Mouse (Mus musculus): ENCODE data around the gene Msl2.
A peak's percentile ranks its signal among the peaks of the same experiment; 100 is the strongest.

The Msl2 gene

DNA sequence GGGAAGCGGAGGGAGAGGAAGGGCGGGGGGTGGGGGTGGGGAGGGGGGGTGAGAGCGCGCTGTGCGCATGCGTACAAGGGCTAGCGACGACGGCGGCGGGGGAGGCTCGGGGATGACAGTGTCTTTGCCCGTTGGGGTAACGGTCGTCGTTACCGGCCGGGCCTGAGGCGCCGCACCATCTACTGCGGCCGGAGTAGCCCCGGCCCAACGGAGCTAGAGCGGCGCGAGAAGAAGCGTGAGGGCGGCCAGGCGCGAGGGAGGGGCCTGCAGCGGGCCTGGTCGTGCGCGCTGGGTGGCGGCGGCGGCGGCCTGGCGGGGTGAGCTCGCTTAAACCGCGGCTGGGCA, at the start of gene Msl2:
Gene Msl2 (plus strand): TSS at position 115 of the 345 bp plus-strand sequence.
- DNase-seq: no peak

DNA sequence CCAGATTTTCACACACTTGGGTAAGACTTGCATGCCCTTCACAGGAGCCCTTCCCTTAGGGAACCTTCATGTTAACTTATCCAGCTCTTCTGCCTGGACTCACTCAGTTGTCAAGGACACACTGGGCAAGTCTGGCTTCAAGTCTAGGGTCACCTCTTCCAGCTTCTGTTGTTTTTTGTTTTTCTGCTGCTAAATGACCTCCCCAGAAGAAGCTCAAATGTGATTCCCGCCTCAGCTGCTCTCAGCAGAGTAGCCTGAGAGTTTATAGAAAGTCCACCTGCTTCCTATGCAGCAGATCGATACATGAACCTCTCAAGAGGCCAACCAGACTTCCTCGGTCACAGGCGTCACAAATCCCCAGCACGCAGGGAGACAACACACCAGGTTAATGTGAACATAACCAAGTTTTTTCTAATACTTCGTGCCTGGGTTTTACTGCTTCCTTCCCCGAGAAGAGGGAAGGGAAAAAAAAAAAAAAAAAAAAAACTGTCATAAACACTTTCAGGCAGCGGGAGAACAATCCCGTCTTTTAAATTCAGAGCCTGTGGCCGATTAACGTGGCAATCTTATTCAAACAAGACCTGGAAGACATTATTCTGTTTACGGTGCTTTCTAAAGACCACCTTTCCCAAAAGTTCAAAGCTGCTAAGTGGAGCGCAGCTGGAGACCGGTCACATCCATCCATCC, 40.0 kb upstream of the Msl2 start:
- DNase-seq: no peak

DNA sequence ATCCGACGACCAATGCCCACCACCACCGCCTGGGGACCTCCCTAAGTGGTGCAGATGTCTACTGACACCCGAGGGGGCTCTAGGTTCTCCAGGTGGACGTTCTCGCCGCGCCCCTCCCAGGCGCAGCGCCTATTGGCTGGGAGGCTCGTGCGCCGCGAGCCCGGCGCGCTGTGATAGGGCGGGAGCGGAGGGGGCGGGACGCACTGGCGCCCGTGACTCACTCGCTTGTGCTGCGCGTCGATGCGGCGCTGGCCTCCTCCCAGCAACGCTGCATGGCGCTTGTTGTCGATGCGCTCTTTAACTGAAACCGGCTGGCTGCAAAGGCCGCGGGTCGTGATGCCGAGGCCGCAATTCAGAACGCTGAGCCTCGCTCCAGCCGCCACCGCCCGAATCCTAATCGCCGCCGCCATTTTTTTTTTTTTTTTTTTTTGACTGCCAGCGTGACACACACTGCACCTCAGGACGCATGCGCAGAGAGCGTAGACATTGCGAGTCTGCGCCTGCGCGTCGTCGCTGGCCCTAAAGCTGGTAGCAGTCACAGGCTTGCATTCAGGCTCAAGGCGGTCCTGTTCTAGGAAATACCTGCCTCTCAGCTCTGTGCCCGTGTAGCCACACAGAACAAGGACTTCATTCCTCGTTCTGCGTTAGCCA, 39.3 kb upstream of the Msl2 start, which contains the start of gene Pccb:
Gene Pccb (minus strand): TSS at position 451 of the 651 bp plus-strand sequence.
- peak; percentile 97 for DNase-seq

DNA sequence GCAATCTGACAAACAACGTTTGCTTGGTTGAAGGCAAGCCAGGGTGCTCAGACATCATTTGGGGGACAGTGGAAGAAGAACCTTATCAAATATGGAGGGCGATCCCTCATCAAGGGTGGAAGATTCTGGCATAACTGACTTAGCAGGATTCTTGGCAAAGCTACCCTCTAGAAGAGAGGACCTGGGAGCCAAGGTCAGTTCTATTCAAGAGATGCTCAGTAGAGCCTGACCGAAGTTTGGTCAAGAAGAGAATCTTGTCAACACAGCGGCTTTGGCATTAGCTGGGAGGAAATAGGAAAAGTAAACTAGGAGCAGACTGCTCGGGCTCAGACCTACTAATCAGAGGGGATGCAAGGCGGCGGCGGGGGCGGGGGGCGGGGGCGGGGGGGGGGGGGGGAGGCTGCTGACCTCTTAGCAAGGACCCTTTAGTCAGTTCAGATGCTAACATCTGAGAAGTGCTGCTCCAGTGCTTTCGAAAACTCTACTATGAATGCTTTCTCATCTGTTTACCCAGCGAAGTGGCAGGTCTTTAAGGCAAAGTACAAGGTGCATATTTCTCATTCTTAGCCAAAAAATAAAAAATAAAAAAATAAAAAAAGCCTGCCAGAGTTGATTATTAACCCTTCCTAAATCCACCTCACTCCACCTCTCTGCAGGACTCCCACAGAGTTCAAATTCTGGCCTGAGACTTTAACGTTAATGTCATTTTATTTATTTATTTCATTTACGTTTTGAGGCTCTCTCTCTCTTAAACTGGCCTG, 37.9 kb upstream of the Msl2 start:
- DNase-seq: no peak

DNA sequence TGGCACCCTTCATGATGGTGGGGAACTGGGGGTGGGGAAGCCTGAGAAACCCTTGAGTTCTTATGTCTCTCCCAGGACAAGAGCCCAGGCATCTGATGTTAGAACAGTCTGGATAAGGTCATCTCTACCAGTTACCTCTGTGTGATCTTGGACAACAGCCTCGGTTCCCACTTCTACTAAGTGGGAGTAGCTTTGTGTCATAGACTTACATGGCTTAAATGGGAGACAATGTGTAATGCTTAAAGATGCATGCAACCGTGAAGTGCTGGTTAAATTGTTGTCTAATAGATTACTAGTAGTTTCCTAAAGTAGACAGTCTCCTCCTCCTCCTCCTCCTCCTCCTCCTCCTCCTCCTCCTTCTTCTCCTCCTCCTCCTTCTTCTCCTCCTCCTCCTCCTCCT, 37.0 kb upstream of the Msl2 start:
- no peak for DNase-seq

DNA sequence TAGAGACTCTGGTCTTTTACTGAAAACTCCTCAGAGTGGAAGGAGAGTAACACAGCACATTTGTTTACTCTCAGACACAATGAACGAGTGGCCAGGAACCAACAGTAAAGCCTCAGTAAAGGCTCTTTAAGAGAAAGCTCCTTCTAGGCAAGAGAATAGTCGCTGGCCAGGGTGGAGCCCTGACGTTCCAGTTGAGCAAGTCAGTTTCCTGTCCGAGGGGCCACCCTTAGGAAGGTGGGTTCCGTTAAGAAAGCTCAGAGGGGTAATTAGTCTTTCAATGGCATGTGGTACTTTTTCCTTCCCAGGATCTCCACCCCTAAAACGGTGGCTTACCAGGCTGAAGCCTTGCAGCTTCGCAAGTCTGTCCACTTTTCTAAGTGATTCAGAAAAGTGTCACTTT, 36.5 kb upstream of the Msl2 start:
- DNase-seq: peak; percentile 40 to 47

DNA sequence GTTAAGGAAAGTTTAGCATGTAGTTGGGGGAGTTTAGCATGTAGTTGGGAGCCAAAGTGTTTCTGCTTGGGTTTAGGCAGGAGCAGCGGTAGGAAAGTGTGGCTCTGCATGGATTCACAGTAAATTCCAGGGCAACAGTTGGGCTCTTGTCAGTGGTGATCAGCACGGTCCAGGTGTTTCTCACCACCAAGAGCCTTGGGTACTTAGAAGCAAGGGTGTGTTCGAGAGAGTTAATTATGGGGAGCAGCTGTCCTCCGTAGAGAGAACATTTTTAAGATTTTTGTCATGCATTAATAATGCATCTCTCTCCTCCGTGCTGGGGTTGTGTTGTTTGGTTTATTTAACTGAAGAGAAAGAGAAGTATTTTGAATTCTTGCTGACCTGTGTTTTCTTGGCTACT, 35.3 kb upstream of the Msl2 start:
- peak in 1 of 2 experiments; percentile 33 for DNase-seq

DNA sequence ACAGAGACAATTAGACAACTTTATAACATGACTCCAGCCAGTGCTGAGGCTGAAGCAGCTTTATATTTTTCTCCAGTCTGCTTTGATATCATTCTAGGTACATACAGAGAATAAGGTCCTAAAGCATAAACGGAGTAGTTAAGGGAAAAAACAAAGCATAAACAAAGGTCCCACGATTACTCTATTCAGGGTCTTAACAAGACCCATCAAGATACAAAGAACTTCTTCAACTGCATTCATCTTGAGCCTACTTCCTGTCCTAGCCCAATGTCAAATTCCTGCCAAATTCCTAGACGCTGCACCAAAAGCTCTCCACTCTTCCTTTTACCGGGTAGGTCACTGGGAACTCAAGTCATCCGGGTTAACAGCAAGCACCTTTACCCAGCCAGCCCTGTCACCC, 32.4 kb upstream of the Msl2 start:
- DNase-seq: no peak

DNA sequence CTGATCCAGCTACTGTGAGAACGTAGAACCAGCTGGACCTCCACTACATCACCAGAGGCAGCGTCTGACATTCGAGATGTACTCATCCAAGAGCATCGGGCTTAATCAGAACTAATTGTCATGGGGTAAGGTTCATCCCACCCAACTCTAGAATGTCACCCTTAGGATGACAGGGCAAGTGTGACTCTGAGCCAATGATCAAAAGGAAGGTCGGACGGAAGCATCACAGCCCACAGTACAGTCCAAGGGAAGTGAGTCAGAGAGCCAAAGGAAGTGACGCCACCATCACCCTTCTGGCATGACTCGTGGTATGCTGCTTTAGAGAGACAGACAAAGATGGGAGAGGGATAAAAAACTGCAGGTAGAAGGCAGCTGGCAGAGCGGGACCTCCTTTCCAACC, 31.7 kb upstream of the Msl2 start:
- DNase-seq: no peak

DNA sequence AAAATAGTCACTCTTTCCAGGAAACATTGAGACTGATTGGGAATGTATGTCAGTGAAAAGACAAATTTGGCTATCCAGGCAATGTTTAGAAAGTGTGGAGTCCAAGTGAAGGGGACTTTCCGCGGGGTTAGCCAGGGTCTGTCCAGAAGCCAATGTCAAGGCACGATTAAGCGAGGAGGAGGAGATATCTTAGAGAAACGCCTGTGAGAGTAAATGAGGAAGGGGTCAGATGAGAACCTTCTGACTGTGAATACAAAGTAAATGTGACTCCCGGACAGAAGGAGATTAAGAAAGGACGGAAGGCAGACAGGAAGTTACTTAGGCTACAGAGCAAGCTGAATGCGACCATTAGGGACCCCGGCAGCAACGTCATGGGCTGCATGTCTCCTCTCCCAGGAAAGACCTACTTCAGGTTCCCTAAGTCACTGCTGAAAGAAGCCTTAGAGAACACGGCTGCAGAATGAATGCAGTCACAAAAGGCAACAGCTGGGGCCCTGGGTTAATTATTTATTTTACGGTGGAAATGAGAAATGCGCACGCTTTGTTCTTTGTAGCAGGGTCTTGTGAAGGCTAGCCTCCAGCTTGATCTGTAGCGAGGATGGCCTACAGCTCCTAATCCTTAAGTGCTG, 28.1 kb upstream of the Msl2 start:
- no peak for DNase-seq

DNA sequence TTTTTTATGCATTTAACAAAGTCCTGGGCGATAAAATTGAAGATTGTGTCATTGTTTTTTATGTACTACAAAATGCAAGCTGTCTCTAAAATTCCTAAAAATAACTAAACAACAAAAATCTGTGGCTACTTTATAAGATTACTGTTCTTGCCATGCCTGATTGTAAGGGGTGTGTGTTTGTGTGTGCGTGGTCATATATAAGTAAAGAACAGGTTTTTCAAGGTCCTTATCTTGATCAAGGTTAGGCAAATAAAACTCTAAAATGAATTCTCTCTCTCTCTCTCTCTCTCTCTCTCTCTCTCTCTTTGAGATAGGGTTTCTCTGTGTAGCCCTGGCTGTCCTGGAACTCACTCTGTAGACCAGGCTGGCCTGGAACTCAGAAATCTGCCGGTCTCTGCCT, 21.9 kb upstream of the Msl2 start:
- DNase-seq: no peak

DNA sequence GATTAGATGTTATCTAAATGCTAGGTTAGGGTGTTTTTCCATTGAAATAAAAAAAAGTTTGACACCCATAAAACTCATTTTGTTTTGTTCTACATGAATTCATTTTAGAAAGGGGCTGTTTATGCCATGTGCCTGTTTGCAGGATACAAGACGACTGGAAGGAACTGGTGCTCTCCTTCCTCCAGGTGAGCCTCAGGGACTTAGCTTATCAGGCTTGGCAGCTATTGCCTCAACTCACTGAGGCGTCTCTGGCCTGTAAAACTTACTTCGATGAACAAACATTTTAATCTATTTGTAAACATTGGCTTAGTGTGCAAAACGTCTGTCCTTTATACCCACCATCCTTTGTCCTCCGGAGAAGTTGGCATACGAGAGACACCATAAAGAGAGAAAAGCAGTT, 21.2 kb upstream of the Msl2 start:
- DNase-seq: no peak

DNA sequence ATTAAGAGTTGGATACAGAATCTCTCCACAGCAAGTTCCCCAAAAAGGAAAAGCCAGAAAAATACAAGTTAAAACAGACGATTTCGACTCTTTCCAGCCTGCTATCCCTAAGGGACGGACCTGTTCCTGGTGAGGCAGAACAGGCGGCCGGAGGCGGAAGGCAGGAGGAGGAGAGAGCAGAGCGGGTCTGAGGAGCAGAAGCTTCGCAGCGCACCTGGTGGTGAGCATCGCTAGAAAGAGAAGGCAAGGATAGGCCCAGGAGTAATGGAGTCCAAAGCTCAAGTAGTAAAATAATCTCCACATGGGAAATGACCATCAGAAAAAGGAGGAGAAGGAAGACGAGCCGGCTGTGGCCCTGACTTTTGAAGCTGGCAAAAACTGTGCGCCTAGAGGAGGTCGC, 20.6 kb upstream of the Msl2 start:
- DNase-seq: no peak

DNA sequence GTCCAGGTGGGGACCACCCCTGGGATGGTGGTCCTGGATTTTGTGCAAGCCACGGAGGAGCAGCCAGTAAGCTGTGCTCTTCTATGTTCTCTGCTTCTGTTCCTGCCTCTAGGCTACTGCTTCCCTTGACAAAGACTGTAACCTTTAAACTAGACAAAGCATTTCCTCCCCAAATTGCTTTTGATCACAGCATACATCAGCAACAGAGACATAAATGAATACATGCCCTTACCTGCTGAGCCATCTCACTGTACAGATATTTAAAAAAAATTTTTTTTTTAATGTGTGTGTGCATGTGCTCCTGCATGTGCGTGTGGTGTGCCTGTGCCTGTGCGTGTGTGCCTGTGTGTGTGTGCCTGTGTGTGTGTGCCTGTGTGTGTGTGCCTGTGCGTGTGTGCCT, 16.7 kb upstream of the Msl2 start:
- no peak for DNase-seq

DNA sequence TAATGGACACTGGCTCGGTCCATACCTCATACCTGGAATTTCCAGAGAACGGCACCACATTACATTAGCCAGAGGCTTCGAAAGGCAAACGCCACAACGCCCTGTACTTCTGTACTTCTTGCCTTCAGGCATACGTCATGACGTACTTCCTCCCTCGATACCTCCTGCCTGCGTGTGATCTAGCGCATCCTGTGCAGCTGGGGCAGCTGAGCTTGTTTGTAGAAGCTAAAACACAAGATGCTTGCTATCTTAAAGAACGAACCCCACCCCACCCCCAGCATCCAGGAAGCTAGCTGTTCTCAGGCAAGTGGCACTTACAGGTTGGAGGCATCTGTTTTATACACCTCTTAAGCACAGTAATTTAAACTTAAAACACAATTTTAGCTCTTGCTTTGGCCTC, 12.9 kb upstream of the Msl2 start:
- no peak for DNase-seq

DNA sequence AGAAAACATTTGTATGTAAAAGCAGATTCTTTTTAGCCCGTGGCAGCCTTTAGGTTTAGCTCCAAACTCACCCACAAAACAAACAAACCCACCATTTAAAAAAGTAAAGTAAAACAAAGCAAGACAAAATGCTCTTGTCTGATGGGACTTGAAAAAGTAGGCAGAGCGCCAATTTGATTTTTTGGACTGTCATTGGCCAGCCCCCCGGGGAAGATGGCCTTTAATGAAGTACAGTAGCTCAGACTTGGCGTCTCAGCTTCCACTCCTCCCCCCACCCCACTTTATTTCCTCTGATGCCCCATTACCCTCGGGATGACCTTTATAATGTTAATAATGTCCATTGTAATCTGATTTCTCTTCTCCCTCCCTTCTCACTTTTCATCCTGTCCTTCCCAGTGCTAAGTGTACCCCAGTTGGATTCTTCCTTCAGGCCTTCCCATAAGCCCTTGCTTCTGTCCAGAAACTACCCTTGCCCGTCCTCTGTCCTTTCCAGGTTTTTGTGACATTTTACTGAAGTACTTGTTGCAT, 11.6 kb upstream of the Msl2 start:
- peak in 1 of 2 experiments; percentile 41 for DNase-seq

DNA sequence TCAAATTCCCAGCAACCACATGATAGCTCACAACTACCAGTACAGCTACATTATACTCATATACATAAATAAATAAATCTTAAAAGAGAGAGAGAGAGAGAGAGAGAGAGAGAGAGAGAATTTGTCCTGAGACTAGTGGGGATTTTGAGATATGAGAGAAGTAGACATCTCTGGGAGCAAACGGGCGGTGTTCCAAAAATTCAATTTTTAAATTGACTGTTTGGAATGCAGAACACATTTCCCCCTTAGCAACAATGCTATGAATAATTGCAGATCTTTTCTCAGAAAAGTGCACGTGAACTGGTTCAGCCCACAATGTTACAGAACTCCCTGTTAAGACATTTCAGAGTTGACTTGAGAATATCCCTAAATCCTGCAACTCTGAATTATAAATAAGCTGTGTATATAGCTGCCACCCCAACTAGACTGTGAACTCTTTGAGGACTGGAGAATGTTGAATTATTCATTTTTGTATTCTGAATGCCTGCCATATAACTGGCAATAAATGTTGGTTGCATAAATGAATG, 8.8 kb upstream of the Msl2 start:
- DNase-seq: no peak

DNA sequence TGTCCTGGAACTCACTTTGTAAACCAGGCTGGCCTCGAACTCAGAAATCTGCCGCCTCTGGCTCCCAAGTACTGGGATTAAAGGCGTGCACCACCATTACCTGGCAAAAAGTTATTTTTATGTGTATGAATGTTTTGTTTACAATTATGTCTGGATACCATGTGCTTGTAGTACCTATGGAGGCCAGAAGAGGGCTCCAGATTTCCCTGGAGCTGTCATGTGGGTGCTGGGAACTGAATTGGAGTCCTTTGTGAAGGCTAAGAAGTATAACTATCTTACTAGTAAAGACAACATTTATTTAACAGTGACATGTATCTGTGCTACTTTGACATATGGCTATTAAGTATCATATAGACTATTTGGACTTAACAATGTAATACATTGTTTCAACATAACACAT, 4.1 kb upstream of the Msl2 start:
- no peak for DNase-seq

DNA sequence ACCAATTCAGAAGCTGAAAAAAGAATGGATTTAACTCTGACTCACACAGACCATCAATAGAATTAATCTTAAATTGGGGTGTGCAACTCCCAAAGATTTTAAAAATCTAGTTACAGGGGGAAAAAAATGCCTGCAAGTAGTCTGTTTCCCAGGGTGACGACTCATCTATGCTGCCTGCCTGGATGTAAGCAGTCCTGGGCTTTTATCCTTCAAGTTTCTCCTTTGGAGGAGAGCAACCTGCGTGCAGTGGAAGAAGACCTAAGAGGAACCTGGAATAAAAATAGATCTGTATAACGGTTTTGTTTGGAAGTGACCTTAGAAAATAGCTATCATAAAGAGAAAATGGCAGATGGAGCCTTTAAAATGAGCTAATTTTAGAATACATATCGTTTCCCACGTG, 1.4 kb upstream of the Msl2 start:
- DNase-seq: no peak

DNA sequence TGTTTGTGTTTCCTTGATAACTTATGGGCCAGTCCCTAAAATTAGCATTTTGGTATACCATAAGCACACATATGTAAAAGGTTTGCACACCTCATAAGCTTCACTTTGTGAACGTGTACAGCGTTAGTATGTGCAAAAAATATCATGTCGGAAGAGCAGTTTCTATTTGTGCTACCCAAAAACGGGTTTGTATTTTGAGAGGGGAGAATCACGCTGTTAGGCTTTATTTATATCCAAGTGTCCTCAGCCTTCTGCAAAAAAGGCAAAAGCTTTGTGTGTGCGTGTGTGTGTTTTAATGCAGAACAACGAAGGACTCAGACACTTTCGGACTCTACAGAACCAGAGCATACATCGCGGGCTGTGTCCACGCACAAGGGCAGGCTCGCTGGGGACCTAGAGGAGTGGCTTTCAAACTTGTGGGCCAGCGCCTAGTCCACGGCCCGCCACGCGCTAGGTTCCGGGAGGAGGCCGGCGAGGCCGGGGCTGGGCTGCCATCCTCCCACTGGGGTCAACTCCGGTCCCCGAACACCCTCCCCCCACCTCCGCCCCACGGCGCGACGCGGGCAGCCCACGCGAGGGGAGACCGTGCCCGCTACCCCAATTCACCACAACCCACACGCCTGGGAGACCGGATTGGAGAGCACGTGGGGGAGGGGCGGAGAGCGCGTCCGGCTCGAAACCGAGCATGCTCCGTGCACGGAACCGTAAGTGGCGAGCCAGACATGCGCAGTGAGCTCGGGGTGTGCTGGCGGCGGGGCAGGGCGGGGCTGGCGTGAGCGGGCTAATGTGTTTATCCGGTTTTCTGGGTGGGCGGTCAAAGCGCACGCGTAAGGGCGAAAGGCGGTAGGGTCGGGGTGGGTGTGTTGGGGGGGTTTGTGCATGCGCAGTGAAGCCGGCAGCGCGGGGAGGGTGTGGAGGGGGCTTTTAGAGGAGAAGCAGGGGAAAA, 587 bp upstream of the Msl2 start:
- DNase-seq: peak; percentile 99

DNA sequence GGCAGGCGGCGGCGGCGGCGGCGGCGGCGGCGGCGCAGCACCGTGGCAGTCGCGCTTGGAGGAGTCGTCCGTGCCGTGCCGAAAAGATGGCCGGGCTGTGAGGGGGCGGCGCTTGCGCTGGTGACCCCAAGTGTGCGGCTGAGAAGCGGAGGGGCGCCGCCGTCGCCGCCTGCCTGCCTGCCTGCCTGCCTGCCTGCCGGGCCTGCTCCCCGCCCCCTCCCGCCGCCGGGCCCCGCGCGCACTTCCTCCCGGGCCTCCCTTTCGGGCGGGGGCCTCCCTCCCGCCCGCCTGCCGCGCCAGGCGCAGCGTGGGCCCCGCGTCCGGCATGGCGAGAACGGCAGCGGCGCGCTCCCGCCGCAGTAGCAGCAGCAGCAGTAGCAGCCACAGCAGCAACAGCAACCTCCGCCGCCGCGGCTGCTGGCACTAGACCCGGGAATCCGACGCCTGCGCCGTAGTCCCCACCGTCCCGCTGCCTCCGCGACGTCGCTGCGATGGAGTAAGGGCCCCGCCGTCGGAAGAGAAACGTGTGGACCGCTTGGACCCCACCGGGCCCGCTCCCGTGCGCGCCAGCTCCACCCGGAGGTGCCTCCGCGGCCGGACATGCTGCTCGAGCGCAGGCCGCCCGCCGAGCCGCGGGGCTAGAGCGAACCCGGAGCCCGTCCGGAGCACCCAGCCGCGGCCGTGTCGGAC, 576 bp downstream of the Msl2 start:
- DNase-seq: peak; percentile 90 to 94

All from lung, postnatal 4 days (tissue).